Mouse (Mus musculus) embryonic fibroblast, embryonic 13.5 days (primary cell): ENCODE data around the gene Mgst3.

Experiments
- CTCF ChIP-seq: IDR thresholded peaks from 2 replicates; pipeline ENCODE4 v1.5.1; 2011; ENCODE audit warnings: mild to moderate bottlenecking, control low read depth, low read length, moderate library complexity, borderline replicate concordance; ENCODE audit not compliant: insufficient read depth
- POLR2A ChIP-seq: IDR thresholded peaks from 2 replicates; pipeline ENCODE4 v1.6.1; 2011; ENCODE audit warnings: low read depth, mild to moderate bottlenecking, control low read depth, low read length, moderate library complexity

- TF ChIP-seq CTCF (no peak), POLR2A (no peak)
Measured at GRCm38 (mm10) chr1:167382316-167382715, 11.3 kb downstream of the Mgst3 start.
